Mouse (Mus musculus): Measurements from ENCODE around the gene Snx11.
A peak's percentile ranks its signal among the peaks of the same experiment; 100 is the strongest.

Gene Snx11

GRCm38 (mm10) chr11:96761984-96762383, 15.4 kb downstream of the Snx11 start:
- DNase-seq: peak; percentile 76

GRCm38 (mm10) chr11:96760042-96760441, 17.3 kb downstream of the Snx11 start:
- DNase-seq: peak; percentile 45

DNA sequence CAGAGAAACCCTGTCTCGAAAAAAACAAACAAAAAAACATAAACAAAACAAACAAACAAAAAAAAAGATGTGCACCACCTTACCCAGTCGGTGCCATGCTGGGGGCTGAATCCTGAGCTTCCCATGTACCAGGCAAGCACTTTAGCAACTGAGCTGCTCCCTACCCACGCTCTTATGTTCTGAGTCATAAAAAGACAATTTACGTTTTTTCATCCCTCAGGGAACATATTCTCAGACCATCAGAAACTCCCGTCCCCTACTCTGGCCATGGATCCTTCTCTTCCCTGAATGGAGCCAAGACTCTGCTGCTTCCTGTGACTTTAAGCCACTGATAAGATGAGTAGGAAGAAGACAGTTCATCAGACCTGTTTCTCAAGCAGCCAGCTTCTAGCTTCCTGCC, 19.0 kb downstream of the Snx11 start:
- no peak for DNase-seq

DNA sequence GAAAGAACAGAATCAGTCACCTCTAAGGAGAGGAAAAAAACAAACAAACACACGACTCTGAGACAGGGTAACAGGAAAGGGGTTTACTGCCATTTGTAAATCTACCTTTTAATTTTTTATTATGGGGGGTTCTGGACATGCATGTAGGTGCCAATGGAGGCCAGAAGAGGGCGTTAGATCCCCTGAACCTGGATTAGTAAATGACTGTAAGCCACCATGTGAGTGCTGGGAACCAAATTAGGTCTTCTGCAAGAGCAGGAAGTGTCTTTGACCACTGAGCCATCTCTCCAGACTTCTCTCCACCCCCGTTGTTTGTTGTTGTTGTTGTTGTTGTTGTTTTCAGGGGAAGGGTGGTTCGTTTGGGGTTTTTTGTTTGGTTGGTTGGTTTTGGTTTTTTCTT, 19.9 kb downstream of the Snx11 start:
- no peak for DNase-seq

GRCm38 (mm10) chr11:96755298-96755697, 22.1 kb downstream of the Snx11 start:
- DNase-seq: no peak

GRCm38 (mm10) chr11:96747555-96747954, 29.8 kb downstream of the Snx11 start:
- DNase-seq: no peak

GRCm38 (mm10) chr11:96746648-96747047, 30.7 kb downstream of the Snx11 start:
- DNase-seq: no peak

DNA sequence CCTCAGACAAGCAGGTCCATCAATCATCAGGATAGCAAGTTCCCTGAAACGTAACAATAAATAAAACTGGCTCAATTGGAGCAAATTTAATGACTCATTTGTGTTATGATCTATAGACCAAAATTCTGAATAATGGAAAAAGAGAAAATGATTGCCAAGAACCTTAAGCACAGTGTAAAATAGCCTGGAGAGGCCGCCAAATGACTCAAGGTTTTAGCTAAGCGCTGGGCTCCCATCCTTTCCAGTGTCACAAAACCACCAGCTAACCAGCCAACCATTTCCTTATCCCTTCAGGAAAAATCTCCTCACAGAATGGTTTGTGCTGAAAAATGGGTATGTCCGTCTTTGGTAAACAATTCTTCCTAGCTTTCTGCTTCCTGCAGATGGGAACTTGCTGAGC, 33.5 kb downstream of the Snx11 start:
- DNase-seq: no peak

DNA sequence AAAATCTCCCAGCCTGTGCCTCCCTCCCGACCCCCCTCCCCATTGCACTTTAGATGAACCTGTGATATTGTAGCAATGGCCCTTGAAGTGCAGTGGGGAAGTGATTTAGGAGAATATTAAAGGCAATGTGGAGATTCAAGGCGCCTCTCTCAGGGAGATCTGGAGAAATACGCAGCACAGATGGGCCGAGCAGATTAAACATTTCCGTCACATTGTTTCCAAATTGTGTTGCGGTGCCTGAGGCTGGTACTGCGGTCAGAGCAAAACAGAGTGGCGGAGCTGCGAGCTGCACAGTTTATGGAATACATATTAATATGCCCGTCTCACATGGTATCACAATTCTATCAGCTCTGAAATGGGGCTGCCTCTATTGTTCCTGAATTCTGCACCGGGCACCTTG, 34.4 kb downstream of the Snx11 start:
- DNase-seq: no peak

- peak; percentile 48 for DNase-seq
These were observed 35.4 kb downstream of the Snx11 start for GRCm38 (mm10) chr11:96741995-96742394.

DNA sequence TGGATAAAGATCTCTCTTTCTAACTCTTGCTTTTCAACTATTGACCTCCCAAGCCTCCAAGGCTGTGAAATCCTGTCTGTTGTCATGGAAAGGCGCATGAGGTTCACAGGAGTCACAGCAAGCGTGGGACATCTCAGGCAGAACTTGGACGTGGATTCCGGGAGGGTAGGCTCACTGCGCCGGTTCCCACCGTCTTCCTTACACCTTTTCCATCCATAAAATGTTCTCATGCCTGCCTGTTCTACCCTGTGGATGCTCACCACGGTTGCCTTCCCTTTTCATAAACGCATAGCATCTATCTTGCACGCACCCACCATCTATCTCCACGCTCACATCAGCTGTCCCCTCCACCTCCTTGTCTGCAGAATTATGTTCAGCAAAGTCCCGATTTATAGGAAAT, 36.6 kb downstream of the Snx11 start:
- DNase-seq: no peak

DNA sequence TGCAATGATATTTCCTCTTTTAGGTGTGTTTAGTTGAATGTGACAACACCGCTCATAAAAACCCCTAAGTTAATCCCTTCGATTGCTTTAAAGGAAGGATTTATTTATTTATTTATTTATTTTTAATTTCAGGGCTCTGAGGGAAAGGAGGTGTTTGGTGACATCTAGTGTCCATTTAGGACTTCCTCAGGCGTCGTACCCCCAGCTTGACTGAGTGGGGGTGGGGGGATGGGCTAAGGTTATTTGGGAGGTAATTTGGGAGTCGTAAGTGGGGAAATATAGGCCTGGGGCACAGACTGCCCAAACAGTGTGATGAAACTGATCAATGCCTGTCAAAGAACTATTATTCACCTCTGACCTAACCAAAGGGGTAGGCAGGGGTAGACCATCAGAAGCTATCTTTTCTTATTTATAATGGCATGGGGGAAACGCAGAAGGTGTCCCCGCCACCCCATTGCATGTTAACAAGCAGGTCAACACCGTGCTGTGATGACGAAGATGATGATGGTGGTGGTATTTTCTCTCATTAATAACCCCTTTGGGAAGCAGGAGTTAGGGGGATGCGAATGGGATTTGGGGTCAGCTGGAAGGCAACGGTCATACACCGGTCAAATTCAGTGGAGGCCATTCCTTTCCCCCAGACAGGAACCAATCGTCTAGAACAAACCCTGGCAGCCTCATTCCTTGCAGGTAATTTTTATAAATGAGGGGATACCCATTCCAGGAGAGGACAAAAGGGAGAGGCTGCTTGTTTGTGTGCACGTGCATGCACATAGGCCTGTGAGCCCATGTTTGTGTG, 39.5 kb downstream of the Snx11 start:
- no peak for DNase-seq

DNA sequence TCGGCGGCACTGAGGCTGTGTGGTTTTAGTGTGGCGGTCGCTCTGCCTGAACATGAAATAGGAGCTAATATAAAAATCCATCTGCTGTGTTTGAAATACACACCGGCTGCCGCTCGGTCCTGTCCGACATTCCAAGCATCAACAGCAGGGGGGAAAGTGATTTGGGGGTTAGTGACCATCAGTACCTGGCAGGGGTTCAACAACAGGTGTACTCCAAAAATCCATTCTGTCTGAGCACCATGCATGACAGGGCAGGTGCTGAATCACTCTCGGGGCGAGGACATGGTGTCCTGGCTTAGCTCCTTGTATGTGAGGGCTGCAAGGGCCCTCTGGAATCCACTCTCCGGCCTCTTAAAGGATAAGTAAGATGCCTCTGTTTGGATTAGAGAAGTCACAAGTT, 41.0 kb downstream of the Snx11 start:
- DNase-seq: no peak

DNA sequence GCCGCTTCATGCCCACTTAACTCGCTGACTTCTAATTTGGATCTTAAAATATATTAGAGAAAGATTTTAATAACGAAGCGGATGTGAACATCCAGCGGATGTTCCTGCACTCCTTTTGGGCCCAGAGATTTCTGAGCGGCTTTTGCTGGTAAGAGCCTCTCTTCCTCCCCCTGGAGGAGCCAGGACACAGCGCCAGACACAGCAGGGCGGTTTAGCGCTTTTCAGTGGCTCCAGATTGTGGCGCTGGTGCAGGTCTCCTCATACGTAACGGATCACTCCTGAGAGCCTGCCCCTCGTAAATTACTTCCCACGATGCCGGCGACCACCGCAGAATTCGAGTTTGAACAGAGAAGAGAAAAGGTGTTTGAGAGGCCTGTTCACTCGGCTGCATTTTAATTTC, 41.5 kb downstream of the Snx11 start:
- DNase-seq: peak; percentile 72

GRCm38 (mm10) chr11:96732657-96733056, 44.7 kb downstream of the Snx11 start:
- DNase-seq: no peak

- no peak for DNase-seq
These were observed 47.0 kb downstream of the Snx11 start for GRCm38 (mm10) chr11:96730327-96730726.

- no peak for DNase-seq
These were observed 47.9 kb downstream of the Snx11 start for GRCm38 (mm10) chr11:96729462-96729861.

GRCm38 (mm10) chr11:96728577-96728976, 48.8 kb downstream of the Snx11 start:
- no peak for DNase-seq

DNA sequence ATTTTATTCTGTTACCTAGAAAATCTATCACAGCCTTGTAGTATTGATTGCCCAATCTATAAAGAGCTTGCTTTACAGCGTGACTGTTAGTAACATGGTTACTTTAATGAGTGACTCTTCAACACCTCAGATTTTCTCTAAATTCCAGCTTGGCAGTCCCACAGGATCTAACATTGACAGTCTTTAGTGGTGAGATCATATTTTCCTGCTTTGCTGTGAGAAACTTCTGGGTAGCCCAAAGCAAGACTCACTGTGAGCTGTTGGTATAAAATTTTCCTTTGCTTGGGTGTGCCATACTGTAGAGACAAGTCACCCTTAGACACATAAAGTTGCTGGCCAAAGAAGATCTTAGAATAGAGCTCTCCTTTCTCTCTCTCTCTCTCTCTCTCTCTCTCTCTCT, 51.5 kb downstream of the Snx11 start:
- DNase-seq: no peak

DNA sequence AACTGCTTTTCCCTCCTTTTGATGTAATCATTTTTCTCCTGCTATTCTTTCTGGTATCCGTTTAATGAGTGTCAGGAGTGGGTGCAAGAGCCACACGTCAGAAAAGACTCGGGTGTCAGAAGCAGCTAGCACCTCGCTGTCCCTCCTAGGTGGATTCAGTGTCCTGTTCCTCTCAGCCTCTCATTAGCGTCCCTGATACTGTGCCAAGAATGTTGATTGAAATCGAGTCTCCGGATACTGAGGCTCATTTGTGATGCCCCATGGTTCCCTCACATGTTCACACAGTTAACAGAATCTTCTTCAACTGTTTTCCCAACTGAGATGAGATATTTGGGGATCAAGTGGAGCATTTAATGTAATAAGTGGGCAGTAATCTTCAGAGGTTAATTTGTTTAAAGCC, 58.8 kb downstream of the Snx11 start:
- DNase-seq: no peak

All from right cerebral cortex, adult 18-20 months (tissue).